Mouse (Mus musculus) heart, embryonic 11.5 days (tissue): ENCODE measurements around the gene Baiap3. TPM values are rescaled to one million over a fixed set of nuclear protein-coding genes. Genes with fewer than 3 reads are reported as not detected.
"Not testable (repeated sequence)": the region's sequence is repeated elsewhere in the genome, so short reads cannot be mapped to it uniquely, and the experiment has no call there.

Source experiments
- ATAC-seq: fragments of 200-750 bp; cut with Nextera tagmentation; replicated peaks from 2 replicates; pipeline ENCODE4 v1.8.0; 2017; ENCODE audit warnings: moderate library complexity; ENCODE audit not compliant: insufficient number of reproducible peaks, low FRiP score, low TSS enrichment
- H3K27ac ChIP-seq: fragments of 300-500 bp; sonication (generic); 2 replicates; pipeline ENCODE4 v1.5.1; 2014; ENCODE audit warnings: mild to moderate bottlenecking, low read depth, low read length
- H3K27me3 ChIP-seq: fragments of 300-500 bp; sonication (generic); 2 replicates; pipeline ENCODE4 v1.6.1; 2014; ENCODE audit warnings: mild to moderate bottlenecking, low read length, mixed read lengths; ENCODE audit not compliant: control insufficient read depth, insufficient read depth
- H3K36me3 ChIP-seq: fragments of 300-500 bp; sonication (generic); 2 replicates; pipeline ENCODE4 v1.6.1; 2014; ENCODE audit warnings: mild to moderate bottlenecking, low read length, moderate library complexity, mixed read lengths; ENCODE audit not compliant: control insufficient read depth, insufficient read depth
- H3K4me1 ChIP-seq: fragments of 300-500 bp; sonication (generic); 2 replicates; pipeline ENCODE4 v1.6.1; 2014; ENCODE audit warnings: low read length; ENCODE audit not compliant: control insufficient read depth, insufficient read depth
- H3K4me2 ChIP-seq: fragments of 300-500 bp; sonication (generic); 2 replicates; pipeline ENCODE4 v1.6.1; 2014; ENCODE audit warnings: mild to moderate bottlenecking, moderate library complexity
- H3K4me3 ChIP-seq: fragments of 300-500 bp; sonication (generic); 2 replicates; pipeline ENCODE4 v1.5.1; 2014; ENCODE audit warnings: low read depth, low read length
- H3K9ac ChIP-seq: fragments of 300-500 bp; sonication (generic); 2 replicates; pipeline ENCODE4 v1.6.1; 2014; ENCODE audit warnings: mild to moderate bottlenecking, low read depth, low read length, moderate library complexity
- H3K9me3 ChIP-seq: fragments of 300-500 bp; sonication (generic); replicated peaks from 2 replicates; pipeline ENCODE4 v1.6.1; 2016; ENCODE audit warnings: low read length; ENCODE audit not compliant: control insufficient read depth
- WGBS: fragments of 180-500 bp; shearing (Covaris S2); extraction: QIAGEN DNeasy Blood & Tissue Kit; methylation state at CpG from one replicate; pipeline ENCODE4 v1.1.7; 2014; ENCODE audit not compliant: insufficient replicate concordance; 5-methylcytosine and 5-hydroxymethylcytosine counted together
- polyA plus RNA-seq: library from polyadenylated mRNA; unstranded; fragments of >200 nt; fragmentation: Nextera tagmentation; extraction: Ambion mirVana; gene quantifications from 2 replicates; pipeline ENCODE4 v1.2.1, GENCODE M21; 2014

Gene Baiap3
- polyA plus RNA-seq, 1 experiment from 2014 or later = 0.63 TPM

DNA sequence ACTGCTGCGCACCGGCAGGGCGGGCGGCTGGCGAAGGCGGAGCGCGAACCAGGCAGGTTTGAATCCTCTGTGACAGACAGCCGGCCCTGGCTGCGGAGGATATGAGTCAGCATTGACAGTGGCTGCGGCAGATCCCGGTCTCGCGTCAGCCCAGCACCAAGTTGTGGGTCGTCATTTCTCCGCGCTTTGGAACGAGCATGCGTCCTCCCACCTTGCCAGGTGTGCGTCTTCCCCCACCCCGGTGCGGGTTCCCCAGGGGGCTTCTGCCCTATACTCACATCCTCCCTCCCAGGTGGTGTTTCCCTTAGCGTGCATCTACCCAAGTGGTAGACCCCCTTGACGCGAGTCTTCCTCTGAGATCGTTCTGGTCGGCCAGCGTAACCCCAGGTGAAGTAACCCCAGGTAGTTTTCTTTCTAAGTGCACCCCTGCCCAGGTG is 33.6 kb downstream of the Baiap3 start:
- peak; percentile 82 for ATAC-seq
- not testable (repeated sequence) for H3K4me1 ChIP-seq, H3K36me3 ChIP-seq, H3K9me3 ChIP-seq, H3K27me3 ChIP-seq
- Histone ChIP-seq H3K4me3 (peak overlapping the region; percentile 52), H3K4me2 (peak overlapping the region; percentile 89), H3K9ac (peak overlapping the region; percentile 53), H3K27ac (peak overlapping the region; percentile 80)
- WGBS = 9% methylated on average over 20 of the region's 28 CpGs

- H3K36me3 ChIP-seq = no peaks in the 10 kb centered on the region
- H3K9ac ChIP-seq = peak overlapping the region; percentile 66
- no peaks in the 10 kb centered on the region for H3K9me3 ChIP-seq
- H3K4me1 ChIP-seq = peaks cover 3% of the 10 kb centered on the region
- peak overlapping the region; percentile 89 for H3K4me2 ChIP-seq
- ATAC-seq = peak; percentile 80
- H3K4me3 ChIP-seq = peak overlapping the region; percentile 52
- H3K27ac ChIP-seq = peak overlapping the region; percentile 68
- 1% methylated on average over 19 of the region's 30 CpGs for WGBS
- H3K27me3 ChIP-seq = no peaks in the 10 kb centered on the region
Measured at GRCm38 (mm10) chr17:25221821-25222503, 34.2 kb downstream of the Baiap3 start.

DNA sequence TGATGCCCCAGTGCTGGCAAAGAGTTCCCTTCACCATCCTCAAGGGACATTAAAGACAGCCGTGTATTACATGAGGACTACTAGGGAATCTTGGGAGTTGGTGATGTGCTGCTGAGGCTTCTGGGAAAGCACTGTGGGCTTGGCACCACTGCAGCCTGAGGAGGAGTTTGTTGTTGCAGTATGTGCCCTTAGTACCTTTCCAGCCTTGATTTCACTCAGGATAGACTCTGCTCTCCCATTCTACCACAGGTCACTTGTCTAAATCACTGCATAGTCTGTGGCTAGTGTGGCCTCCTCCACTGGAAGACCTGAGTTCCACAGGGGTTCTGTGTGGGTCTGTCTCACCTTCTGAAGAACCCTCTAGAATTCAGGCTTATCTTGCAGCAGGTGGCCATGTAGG is 35.4 kb downstream of the Baiap3 start:
- no peak overlapping the region; the same call in 1 of the 2 replicates for H3K4me2 ChIP-seq
- no peak for ATAC-seq
- H3K27ac ChIP-seq = no peak overlapping the region
- peaks cover 3% of the 10 kb centered on the region for H3K4me1 ChIP-seq
- H3K36me3 ChIP-seq = peaks cover 2% of the 10 kb centered on the region; the same call in 1 of the 2 replicates
- H3K4me3 ChIP-seq = no peak overlapping the region
- H3K9ac ChIP-seq = no peak overlapping the region
- WGBS = 67% methylated on average over 1 of the region's 1 CpGs
- no peaks in the 10 kb centered on the region for H3K27me3 ChIP-seq
- H3K9me3 ChIP-seq = no peaks in the 10 kb centered on the region

DNA sequence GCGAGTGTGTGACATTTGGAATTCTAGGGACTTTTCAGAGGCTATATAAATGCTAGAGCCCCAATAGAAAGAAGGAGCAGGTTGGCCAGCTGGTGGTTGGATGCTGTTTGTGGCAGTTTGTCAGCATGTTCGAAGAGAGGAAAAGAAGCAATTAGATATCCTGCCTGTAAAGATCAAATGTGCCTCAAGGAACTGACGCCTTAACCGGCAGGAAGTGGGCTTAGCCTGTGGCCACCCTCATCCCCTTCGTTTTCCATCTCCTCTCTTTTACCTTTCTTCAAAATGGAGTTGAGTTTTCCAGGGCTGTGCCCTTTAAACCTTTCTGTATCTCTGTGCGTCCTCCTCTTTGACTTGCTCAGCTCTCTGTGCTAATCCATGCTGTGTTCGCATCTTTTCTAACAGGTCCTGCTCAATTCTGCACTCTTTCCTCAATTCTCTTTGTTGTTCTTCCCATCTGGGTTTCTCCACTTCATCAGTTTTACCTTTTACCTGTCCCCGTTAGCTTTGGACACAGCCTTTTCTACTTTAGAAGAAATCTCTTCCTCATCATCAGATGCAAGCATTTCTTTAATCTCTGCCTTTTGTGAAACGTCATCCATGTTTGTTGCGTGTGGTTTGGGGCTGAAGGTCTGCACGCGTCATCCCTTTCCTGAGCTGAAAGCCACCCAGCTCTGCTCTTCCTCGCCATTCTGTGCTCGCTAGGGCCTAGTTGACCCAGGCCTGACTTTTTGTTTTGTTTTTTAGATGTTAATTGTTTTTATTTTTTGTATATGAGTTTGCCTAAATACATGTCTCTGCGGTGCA is 36.5 kb downstream of the Baiap3 start:
- Histone ChIP-seq H3K9me3 (no peaks in the 10 kb centered on the region), H3K4me2 (no peak overlapping the region), H3K36me3 (peaks cover 2% of the 10 kb centered on the region; the same call in 1 of the 2 replicates), H3K4me1 (peaks cover 3% of the 10 kb centered on the region), H3K27ac (no peak overlapping the region), H3K4me3 (no peak overlapping the region), H3K27me3 (no peaks in the 10 kb centered on the region), H3K9ac (no peak overlapping the region)
- 90% methylated on average over 15 of the region's 15 CpGs for WGBS
- ATAC-seq = no peak

GRCm38 (mm10) chr17:25218967-25219366 is 37.2 kb downstream of the Baiap3 start:
- no peak overlapping the region for H3K4me2 ChIP-seq
- WGBS = 80% methylated on average over 9 of the region's 9 CpGs
- H3K9ac ChIP-seq = no peak overlapping the region
- no peak overlapping the region for H3K4me3 ChIP-seq
- peaks cover 3% of the 10 kb centered on the region for H3K4me1 ChIP-seq
- peaks cover 5% of the 10 kb centered on the region; the same call in 1 of the 2 replicates for H3K36me3 ChIP-seq
- no peak overlapping the region for H3K27ac ChIP-seq
- no peak for ATAC-seq
- no peaks in the 10 kb centered on the region for H3K9me3 ChIP-seq
- no peaks in the 10 kb centered on the region for H3K27me3 ChIP-seq

DNA sequence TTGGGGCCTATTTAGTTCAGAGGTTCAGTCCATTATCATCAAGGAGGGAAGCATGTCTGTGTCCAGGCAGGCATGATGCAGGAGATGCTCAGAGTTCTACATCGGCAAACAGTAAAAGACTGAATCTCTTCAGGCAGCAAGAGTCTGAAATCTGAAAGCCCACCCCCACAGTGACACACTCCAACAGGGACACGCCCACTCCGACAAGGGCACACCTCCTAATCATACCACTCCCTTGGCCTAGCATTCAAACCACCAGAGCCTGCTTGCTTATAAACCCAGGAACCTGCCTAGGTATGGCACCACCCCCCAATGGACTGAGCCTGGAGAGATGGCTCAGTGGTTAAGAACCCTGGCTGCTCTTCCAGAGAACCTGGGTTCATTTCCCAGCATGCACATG is 40.7 kb downstream of the Baiap3 start:
- H3K4me3 ChIP-seq = no peak overlapping the region
- ATAC-seq = no peak
- H3K4me2 ChIP-seq = no peak overlapping the region
- H3K4me1 ChIP-seq = no peaks in the 10 kb centered on the region
- H3K9ac ChIP-seq = no peak overlapping the region
- no peaks in the 10 kb centered on the region for H3K9me3 ChIP-seq
- 86% methylated on average over 3 of the region's 3 CpGs for WGBS
- H3K27ac ChIP-seq = no peak overlapping the region
- peaks cover 12% of the 10 kb centered on the region for H3K36me3 ChIP-seq
- H3K27me3 ChIP-seq = no peaks in the 10 kb centered on the region

DNA sequence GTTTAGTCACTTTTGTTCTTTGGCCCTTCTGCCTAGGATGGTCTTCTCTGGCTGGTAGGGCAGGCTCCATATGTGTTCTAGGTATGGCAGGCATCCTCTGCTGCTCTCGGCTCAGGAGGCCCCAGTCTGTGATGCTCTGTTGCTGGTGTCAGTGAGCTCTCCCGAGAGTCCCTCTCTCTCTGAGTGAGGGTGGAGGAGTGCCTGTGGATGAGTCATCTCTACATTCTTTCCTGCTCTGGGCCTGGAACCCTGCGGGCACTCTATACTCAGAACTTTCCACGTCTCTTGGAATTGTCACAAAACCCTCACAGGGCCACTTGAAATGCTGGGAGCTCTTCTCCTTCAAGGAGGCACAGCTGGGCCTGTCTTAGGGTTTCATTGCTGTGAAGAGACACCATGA is 44.5 kb downstream of the Baiap3 start:
- Histone ChIP-seq H3K4me2 (no peak overlapping the region), H3K4me3 (no peak overlapping the region), H3K27ac (no peak overlapping the region), H3K9me3 (no peaks in the 10 kb centered on the region), H3K9ac (no peak overlapping the region), H3K36me3 (peaks cover 26% of the 10 kb centered on the region), H3K4me1 (no peaks in the 10 kb centered on the region), H3K27me3 (no peaks in the 10 kb centered on the region)
- whole genome bisulfite sequencing = 71% methylated on average over 4 of the region's 4 CpGs
- no peak for ATAC-seq

GRCm38 (mm10) chr17:25210680-25211466 is 45.3 kb downstream of the Baiap3 start:
- H3K9me3 ChIP-seq = no peaks in the 10 kb centered on the region
- H3K27me3 ChIP-seq = no peaks in the 10 kb centered on the region
- H3K4me3 ChIP-seq = no peak overlapping the region
- 82% methylated on average over 15 of the region's 15 CpGs for WGBS
- H3K4me2 ChIP-seq = no peak overlapping the region
- no peak for ATAC-seq
- H3K36me3 ChIP-seq = peaks cover 25% of the 10 kb centered on the region
- no peak overlapping the region for H3K9ac ChIP-seq
- H3K4me1 ChIP-seq = no peaks in the 10 kb centered on the region
- H3K27ac ChIP-seq = no peak overlapping the region
